In the genomic region with DNA sequence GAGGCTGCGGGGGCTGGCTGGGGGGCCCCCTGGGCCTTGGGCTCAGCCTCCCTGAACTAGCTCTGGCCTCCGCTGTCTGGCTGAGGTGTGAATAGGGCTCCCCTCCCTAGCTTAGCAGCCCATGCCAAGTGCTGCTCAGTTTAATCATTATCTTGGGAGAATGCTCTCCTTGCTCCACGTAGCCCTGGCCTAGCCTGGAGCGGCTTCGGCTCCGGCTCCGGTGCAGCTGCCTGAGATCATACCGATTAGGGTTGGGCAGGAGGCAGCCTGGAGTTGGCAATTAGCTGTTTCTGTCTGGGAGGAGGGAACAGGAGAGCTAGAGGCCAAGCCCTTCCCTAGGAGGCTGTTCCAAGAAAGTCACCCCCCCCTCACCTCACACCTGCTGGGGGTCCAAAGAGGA, we compare ENCODE assay signal across 13 mouse cellular contexts. TPM values are rescaled to one million over a fixed set of nuclear protein-coding genes. Genes with fewer than 3 reads are reported as not detected.
DNase-seq lines count a peak whose midpoint lies in the region; ATAC-seq and TF ChIP-seq lines count a peak whose summit lies in the region.
"Had no signal": no experiment of that assay in that cellular context is flagged by ENCODE, and none has a peak within 500 bp of the region (broad histone marks: within the 10 kb centered on the region; RNA-seq: fewer than 3 reads in every experiment).

Gene Tmem72, minus strand, starts transcription at position 248 of the 400 bp plus-strand sequence.

- no peak for TF ChIP-seq POLR2A in brain, embryonic 14.5 days (IDR thresholded peaks at IDR 0.05; ENCODE audit: borderline replicate concordance, extremely low read depth, insufficient read depth, insufficient read length, poor library complexity, severe bottlenecking)
- TF ChIP-seq POLR2A in kidney, adult 2 months (IDR thresholded peaks at IDR 0.05; ENCODE audit: low read depth, low read length) = no peak

- 45% methylated on average over 8 of the region's 8 CpGs for WGBS in heart, embryonic 16.5 days
- 43% methylated on average over 8 of the region's 8 CpGs for WGBS in kidney, adult 2 months
- 72% methylated on average over 8 of the region's 8 CpGs for WGBS in limb, embryonic 10.5 days

- H3K36me3 ChIP-seq in heart, embryonic 16.5 days (ENCODE audit: control insufficient read depth, insufficient read depth) = no peaks in the 10 kb centered on the region
- no peaks in the 10 kb centered on the region for H3K36me3 ChIP-seq in kidney, adult 2 months (ENCODE audit: control insufficient read depth, insufficient read depth, low read length)
- H3K36me3 ChIP-seq in limb, embryonic 10.5 days = no peaks in the 10 kb centered on the region
- H3K36me3 ChIP-seq: heart, embryonic 15.5 days had no signal

- no peaks in the 10 kb centered on the region for H3K27me3 ChIP-seq in heart, embryonic 16.5 days (ENCODE audit: control insufficient read depth, insufficient read depth, low read length)
- no peaks in the 10 kb centered on the region for H3K27me3 ChIP-seq in kidney, adult 2 months (replicated peaks; ENCODE audit: control insufficient read depth, insufficient read depth, low read length)
- H3K27me3 ChIP-seq in limb, embryonic 10.5 days (ENCODE audit: low read depth, poor library complexity, severe bottlenecking) = no peaks in the 10 kb centered on the region
- H3K27me3 ChIP-seq: heart, embryonic 15.5 days had no signal

- DNase-seq in heart, postnatal 25 days (ENCODE audit: low spot score) = no peak
- DNase-seq in brain, embryonic 14.5 days (ENCODE audit: low read depth) = peak; percentile 14
- DNase-seq in kidney, adult 2 months = peak; percentile 89
- no peak for DNase-seq in limb, embryonic 10.5 days (ENCODE audit: low spot score)
- DNase-seq in layer of hippocampus, adult 2 months (ENCODE audit: low spot score in 2 of 2) = no peak
- DNase-seq: adrenal gland, postnatal 36 days; cerebellum, adult 11-12 months; thymus, adult 2 months had no signal

- TF ChIP-seq CTCF in brain, embryonic 14.5 days (IDR thresholded peaks at IDR 0.05; ENCODE audit: borderline replicate concordance, extremely low read depth, insufficient read depth, insufficient read length) = no peak
- TF ChIP-seq CTCF in kidney, adult 2 months (conservative IDR thresholded peaks at IDR 0.05; ENCODE audit: insufficient read depth, insufficient read length, low read depth, low read length) = no peak
- no peak for TF ChIP-seq CTCF in layer of hippocampus, adult 2 months (conservative IDR thresholded peaks at IDR 0.05)

- ATAC-seq in heart, embryonic 16.5 days (replicated peaks; ENCODE audit: extremely low read depth, insufficient read depth, low FRiP score) = peak; percentile 33
- no peak for ATAC-seq in granulocyte monocyte progenitor cell, adult 5-6 weeks (replicated peaks; ENCODE audit: poor library complexity, severe bottlenecking)

- intact Hi-C loops in heart, postnatal 25 days (cut with DNase I) = no loop called here

- H3K4me1 ChIP-seq in heart, embryonic 16.5 days (ENCODE audit: control insufficient read depth, insufficient read depth, low read length) = peaks cover 22% of the 10 kb centered on the region
- peaks cover 3% of the 10 kb centered on the region; the same call in 1 of the 2 replicates for H3K4me1 ChIP-seq in kidney, adult 2 months (ENCODE audit: control insufficient read depth, insufficient read depth, low read length)
- peaks cover 11% of the 10 kb centered on the region for H3K4me1 ChIP-seq in limb, embryonic 10.5 days

- no peak within 1 kb of the TSS for H3K27ac ChIP-seq in heart, embryonic 16.5 days (ENCODE audit: low read length)
- H3K27ac ChIP-seq in kidney, adult 2 months (ENCODE audit: insufficient read depth, low read depth, low read length) = peak within 1 kb of the TSS; percentile 95
- H3K27ac ChIP-seq in limb, embryonic 10.5 days = peak within 1 kb of the TSS; percentile 16; the same call in 1 of the 2 replicates
- H3K27ac ChIP-seq in layer of hippocampus, adult 2 months = no peak within 1 kb of the TSS
- H3K27ac ChIP-seq: liver, embryonic 14.5 days had no signal

- no peaks in the 10 kb centered on the region for H3K9me3 ChIP-seq in heart, embryonic 16.5 days (replicated peaks; ENCODE audit: control insufficient read depth, low read length)
- no peaks in the 10 kb centered on the region for H3K9me3 ChIP-seq in limb, embryonic 10.5 days (replicated peaks)
- H3K9me3 ChIP-seq: heart, embryonic 15.5 days; megakaryocyte, embryonic 14.5 days had no signal

- H3K9ac ChIP-seq in heart, embryonic 16.5 days (ENCODE audit: low read length) = 0 out of 2 replicates have a peak within 1 kb of the TSS, but pooled peaks have one; percentile 3
- H3K9ac ChIP-seq: heart, embryonic 15.5 days; liver, embryonic 14.5 days had no signal

- H3K4me2 ChIP-seq in heart, embryonic 16.5 days (ENCODE audit: low read depth, low read length) = no peak within 1 kb of the TSS
- H3K4me2 ChIP-seq: heart, embryonic 15.5 days had no signal

- no peak within 1 kb of the TSS for H3K4me3 ChIP-seq in heart, embryonic 16.5 days (ENCODE audit: low read length)
- H3K4me3 ChIP-seq in kidney, adult 2 months (ENCODE audit: insufficient read depth, low read depth, low read length) = peak within 1 kb of the TSS; percentile 49
- H3K4me3 ChIP-seq in limb, embryonic 10.5 days = no peak within 1 kb of the TSS
- H3K4me3 ChIP-seq in layer of hippocampus, adult 2 months = no peak within 1 kb of the TSS
- H3K4me3 ChIP-seq: heart, embryonic 15.5 days; megakaryocyte, embryonic 14.5 days had no signal

RNA-seq across cellular contexts. Expression of gene Tmem72, which starts in this region (rescaled TPM):
- 0.03 and 0.06 TPM in 2 replicates for polyA plus RNA-seq in heart, embryonic 16.5 days (2015; fragmentation: Nextera tagmentation; extraction: Ambion mirVana)
- under 1 TPM in 1 of 2 experiments, not detected in 1; 0.03 TPM for total RNA-seq in heart, postnatal 25 days (2021)
- polyA plus RNA-seq in brain, embryonic 14.5 days (2012; rRNA removed) = 0.18 and 0.63 TPM in 2 replicates
- polyA plus RNA-seq in kidney, adult 2 months (2012; rRNA removed) = 13.4 and 19.2 TPM in 2 replicates
- polyA plus RNA-seq in limb, embryonic 10.5 days (2016; fragmentation: Nextera tagmentation; extraction: Ambion mirVana) = 0.04 and 0.06 TPM in 2 replicates
- under 1 TPM; 0.59 to 0.82 TPM for total RNA-seq in layer of hippocampus, adult 2 months (2021)
- total RNA-seq in granulocyte monocyte progenitor cell, adult 5-6 weeks (2014; fragmentation: Nextera tagmentation) = 0.11 and 0.24 TPM in 2 replicates
- under 0.01 and 0.04 TPM in 2 replicates for total RNA-seq in granulocyte monocyte progenitor cell, adult 5-6 weeks (2017)

Comparison
In these comparisons a context has a peak if more than half of its experiments do, and no peak if none do; other contexts are left out.
1. Peak in ATAC-seq and H3K9ac ChIP-seq in heart, embryonic 16.5 days; RNA of the gene not detected or under 1 TPM.
2. Peak in DNase-seq in brain, embryonic 14.5 days; RNA of the gene not detected or under 1 TPM.
3. H3K27ac ChIP-seq: peak in kidney, adult 2 months (single experiment) and limb, embryonic 10.5 days (single experiment); none in heart, embryonic 16.5 days (single experiment) and layer of hippocampus, adult 2 months (single experiment).